Mouse (Mus musculus) midbrain, embryonic 10.5 days (tissue): ENCODE data around the gene Per1. TPM values are rescaled to one million over a fixed set of nuclear protein-coding genes. Genes with fewer than 3 reads are reported as not detected.

ENCODE experiments used
- DNase-seq: peaks from one replicate; pipeline ENCODE4 v3.0.0-alpha.2; 2017; ENCODE audit warnings: low spot score
- H3K27ac ChIP-seq: fragments of 300-500 bp; sonication (generic); replicated peaks from 2 replicates; pipeline ENCODE4 v1.5.1; 2016; ENCODE audit warnings: mild to moderate bottlenecking
- H3K27me3 ChIP-seq: fragments of 300-500 bp; sonication (generic); 2 replicates; pipeline ENCODE4 v1.6.1; 2016; ENCODE audit warnings: low read depth, mild to moderate bottlenecking; ENCODE audit not compliant: poor library complexity, severe bottlenecking
- H3K36me3 ChIP-seq: fragments of 300-500 bp; sonication (generic); 2 replicates; pipeline ENCODE4 v1.6.1; 2016; ENCODE audit warnings: mild to moderate bottlenecking, moderate library complexity
- H3K4me1 ChIP-seq: fragments of 300-500 bp; sonication (generic); 2 replicates; pipeline ENCODE4 v1.6.1; 2016
- H3K4me3 ChIP-seq: fragments of 300-500 bp; sonication (generic); 2 replicates; pipeline ENCODE4 v1.5.1; 2016; ENCODE audit warnings: mild to moderate bottlenecking, moderate library complexity
- H3K9me3 ChIP-seq: fragments of 300-500 bp; sonication (generic); replicated peaks from 2 replicates; pipeline ENCODE4 v1.6.1; 2016; ENCODE audit warnings: mild to moderate bottlenecking
- WGBS: fragments of 180-500 bp; shearing (Covaris S2); methylation state at CpG from one replicate; pipeline ENCODE4 v1.1.7; 2016; 5-methylcytosine and 5-hydroxymethylcytosine counted together
- polyA plus RNA-seq: library from polyadenylated mRNA; unstranded; fragments of >200 nt; fragmentation: Nextera tagmentation; extraction: Ambion mirVana; gene quantifications from 2 replicates; pipeline ENCODE4 v1.2.1, GENCODE M21; 2016

Per1 gene
- polyA plus RNA-seq, 1 experiment from 2014 or later, result 7.6 TPM

- peaks cover 52% of the 10 kb centered on the region for H3K4me1 ChIP-seq
- H3K4me3 ChIP-seq, result peak overlapping the region; percentile 65
- 92% methylated on average over 20 of the region's 20 CpGs for WGBS
- peaks cover 4% of the 10 kb centered on the region; the same call in 1 of the 2 replicates for H3K27me3 ChIP-seq
- no peak for DNase-seq
- peaks cover 52% of the 10 kb centered on the region for H3K36me3 ChIP-seq
- H3K27ac ChIP-seq, result peak overlapping the region; percentile 83; the same call in 1 of the 2 replicates
- H3K9me3 ChIP-seq, result no peaks in the 10 kb centered on the region
Observed at GRCm38 (mm10) chr11:69100639-69101360, 5.8 kb downstream of the Per1 start.

- no peaks in the 10 kb centered on the region for H3K27me3 ChIP-seq
- H3K9me3 ChIP-seq, result no peaks in the 10 kb centered on the region
- 90% methylated on average over 21 of the region's 21 CpGs for WGBS
Observed at GRCm38 (mm10) chr11:69101604-69102402, 6.8 kb downstream of the Per1 start.

GRCm38 (mm10) chr11:69102403-69102725, 7.3 kb downstream of the Per1 start:
- peaks cover 68% of the 10 kb centered on the region for H3K36me3 ChIP-seq
- WGBS, result 93% methylated on average over 7 of the region's 7 CpGs

More at GRCm38 (mm10) chr11:69101604-69102402, 6.8 kb downstream of the Per1 start:
- DNase-seq, result no peak
- no peak overlapping the region; the same call in 1 of the 2 replicates for H3K27ac ChIP-seq
- H3K4me1 ChIP-seq, result peaks cover 42% of the 10 kb centered on the region
- no peak overlapping the region; the same call in 1 of the 2 replicates for H3K4me3 ChIP-seq
- H3K36me3 ChIP-seq, result peaks cover 62% of the 10 kb centered on the region

GRCm38 (mm10) chr11:69103121-69103520, 8.1 kb downstream of the Per1 start:
- peaks cover 75% of the 10 kb centered on the region for H3K36me3 ChIP-seq

More at GRCm38 (mm10) chr11:69102403-69102725, 7.3 kb downstream of the Per1 start:
- Histone ChIP-seq H3K4me1 (peaks cover 36% of the 10 kb centered on the region), H3K9me3 (no peaks in the 10 kb centered on the region), H3K4me3 (no peak overlapping the region), H3K27me3 (no peaks in the 10 kb centered on the region), H3K27ac (no peak overlapping the region)
- no peak for DNase-seq

DNA sequence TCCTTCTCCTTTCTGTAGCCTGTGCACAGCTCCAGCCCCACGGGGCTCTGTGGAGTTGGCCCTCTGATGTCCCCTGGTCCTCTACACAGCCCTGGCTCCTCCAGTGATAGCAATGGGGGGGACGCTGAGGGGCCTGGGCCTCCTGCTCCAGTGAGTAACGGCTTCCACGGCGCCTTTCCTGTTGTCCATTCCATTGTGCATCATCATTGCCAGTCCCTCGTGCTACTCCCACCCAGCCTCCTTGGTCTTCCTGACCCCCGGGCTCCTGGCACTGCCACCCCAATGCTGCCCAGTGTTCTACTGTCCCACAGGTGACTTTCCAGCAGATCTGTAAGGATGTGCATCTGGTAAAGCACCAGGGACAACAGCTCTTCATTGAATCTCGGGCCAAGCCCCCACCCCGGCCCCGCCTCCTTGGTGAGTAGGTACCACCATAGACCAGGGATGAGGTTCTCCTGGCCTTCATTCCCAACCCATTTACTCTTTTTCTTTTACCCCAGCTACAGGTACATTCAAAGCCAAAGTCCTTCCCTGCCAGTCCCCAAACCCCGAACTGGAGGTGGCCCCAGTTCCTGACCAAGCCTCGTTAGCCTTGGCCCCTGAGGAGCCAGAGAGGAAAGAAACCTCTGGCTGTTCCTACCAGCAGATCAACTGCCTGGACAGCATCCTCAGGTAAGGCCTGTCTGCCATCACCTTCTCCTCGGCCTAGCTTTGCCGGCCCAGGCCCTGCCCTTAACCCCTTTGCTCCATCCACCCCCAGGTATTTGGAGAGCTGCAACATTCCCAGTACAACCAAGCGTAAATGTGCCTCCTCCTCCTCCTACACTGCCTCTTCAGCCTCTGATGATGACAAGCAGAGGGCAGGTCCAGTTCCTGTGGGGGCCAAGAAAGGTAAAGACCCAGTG, 8.8 kb downstream of the Per1 start:
- Histone ChIP-seq H3K27ac (no peak overlapping the region), H3K4me3 (0 out of 2 replicates have a peak overlapping the region, but pooled peaks have one; percentile 20), H3K36me3 (peaks cover 82% of the 10 kb centered on the region), H3K4me1 (peaks cover 22% of the 10 kb centered on the region), H3K27me3 (no peaks in the 10 kb centered on the region), H3K9me3 (no peaks in the 10 kb centered on the region)
- WGBS, result 90% methylated on average over 15 of the region's 15 CpGs
- DNase-seq, result no peak

More at GRCm38 (mm10) chr11:69103121-69103520, 8.1 kb downstream of the Per1 start:
- Histone ChIP-seq H3K4me3 (no peak overlapping the region), H3K27me3 (no peaks in the 10 kb centered on the region), H3K9me3 (no peaks in the 10 kb centered on the region), H3K27ac (no peak overlapping the region), H3K4me1 (peaks cover 28% of the 10 kb centered on the region)
- 95% methylated on average over 14 of the region's 14 CpGs for WGBS
- DNase-seq, result no peak

DNA sequence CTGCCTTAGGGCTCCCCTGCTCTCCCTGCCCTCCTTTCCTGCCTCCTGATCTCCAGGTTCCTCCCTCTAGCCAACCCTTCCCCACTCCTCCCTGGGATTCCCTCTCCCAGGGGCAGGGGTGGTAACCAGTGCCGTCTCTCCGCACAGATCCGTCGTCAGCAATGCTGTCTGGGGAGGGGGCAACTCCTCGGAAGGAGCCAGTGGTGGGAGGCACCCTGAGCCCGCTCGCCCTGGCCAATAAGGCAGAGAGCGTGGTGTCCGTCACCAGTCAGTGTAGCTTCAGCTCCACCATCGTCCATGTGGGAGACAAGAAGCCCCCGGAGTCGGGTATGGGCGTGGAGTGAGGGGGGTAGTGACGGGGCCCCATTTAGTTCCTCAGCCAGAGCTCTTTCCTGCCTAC, 9.5 kb downstream of the Per1 start:
- H3K4me3 ChIP-seq, result peak overlapping the region; percentile 20; the same call in 1 of the 2 replicates
- H3K4me1 ChIP-seq, result peaks cover 19% of the 10 kb centered on the region
- peaks cover 89% of the 10 kb centered on the region for H3K36me3 ChIP-seq
- H3K27ac ChIP-seq, result no peak overlapping the region; the same call in 1 of the 2 replicates
- 89% methylated on average over 14 of the region's 14 CpGs for WGBS
- no peaks in the 10 kb centered on the region for H3K27me3 ChIP-seq
- no peak for DNase-seq
- H3K9me3 ChIP-seq, result no peaks in the 10 kb centered on the region

- WGBS, result 91% methylated on average over 6 of the region's 6 CpGs
Observed at GRCm38 (mm10) chr11:69105227-69105626, 10.2 kb downstream of the Per1 start.

DNA sequence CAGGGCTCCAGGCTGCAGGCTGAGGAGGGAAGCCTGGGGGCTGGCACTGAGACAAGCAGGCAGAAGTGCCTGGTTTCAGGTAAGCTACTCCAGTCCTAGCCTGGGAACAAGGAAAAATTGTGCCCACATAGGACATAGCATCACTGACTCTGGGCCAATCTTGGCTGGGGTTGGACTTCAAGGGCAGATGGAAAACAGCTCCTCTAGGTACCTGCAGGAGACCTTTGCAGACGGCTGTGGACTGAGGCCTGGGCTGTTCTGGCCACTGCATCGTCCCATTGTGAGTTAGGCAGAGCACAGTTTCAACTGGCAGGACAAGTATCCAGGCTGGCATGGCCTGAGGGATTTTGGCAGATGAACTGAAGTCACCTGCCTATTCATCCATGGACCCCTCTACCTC, 10.8 kb downstream of the Per1 start:
- peaks cover 88% of the 10 kb centered on the region for H3K36me3 ChIP-seq
- no peaks in the 10 kb centered on the region for H3K9me3 ChIP-seq
- 81% methylated on average over 2 of the region's 2 CpGs for WGBS
- peaks cover 13% of the 10 kb centered on the region for H3K4me1 ChIP-seq
- no peak overlapping the region for H3K27ac ChIP-seq
- H3K27me3 ChIP-seq, result no peaks in the 10 kb centered on the region
- DNase-seq, result no peak
- peak overlapping the region; percentile 21 for H3K4me3 ChIP-seq

More at GRCm38 (mm10) chr11:69105227-69105626, 10.2 kb downstream of the Per1 start:
- Histone ChIP-seq H3K27ac (no peak overlapping the region), H3K4me1 (peaks cover 18% of the 10 kb centered on the region), H3K27me3 (no peaks in the 10 kb centered on the region), H3K9me3 (no peaks in the 10 kb centered on the region), H3K36me3 (peaks cover 90% of the 10 kb centered on the region), H3K4me3 (no peak overlapping the region)
- no peak for DNase-seq

DNA sequence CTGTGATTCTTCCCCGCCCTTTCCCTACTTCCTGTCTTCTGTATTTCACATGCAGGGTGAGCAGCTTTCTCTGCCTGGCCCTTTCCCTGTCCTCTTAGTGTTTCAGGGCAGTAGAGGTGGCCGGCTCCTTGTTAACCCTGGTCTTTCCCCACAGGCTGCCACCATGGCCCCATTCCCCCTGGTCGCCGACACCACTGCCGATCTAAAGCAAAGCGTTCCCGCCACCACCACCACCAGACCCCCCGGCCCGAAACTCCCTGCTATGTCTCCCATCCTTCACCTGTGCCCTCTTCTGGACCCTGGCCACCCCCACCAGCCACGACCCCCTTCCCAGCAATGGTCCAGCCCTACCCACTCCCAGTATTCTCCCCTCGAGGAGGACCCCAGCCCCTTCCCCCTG, 11.3 kb downstream of the Per1 start:
- H3K9me3 ChIP-seq, result no peaks in the 10 kb centered on the region
- peaks cover 83% of the 10 kb centered on the region for H3K36me3 ChIP-seq
- no peak overlapping the region for H3K27ac ChIP-seq
- H3K27me3 ChIP-seq, result no peaks in the 10 kb centered on the region
- H3K4me1 ChIP-seq, result peaks cover 13% of the 10 kb centered on the region
- no peak overlapping the region for H3K4me3 ChIP-seq
- no peak for DNase-seq
- 89% methylated on average over 11 of the region's 11 CpGs for WGBS

DNA sequence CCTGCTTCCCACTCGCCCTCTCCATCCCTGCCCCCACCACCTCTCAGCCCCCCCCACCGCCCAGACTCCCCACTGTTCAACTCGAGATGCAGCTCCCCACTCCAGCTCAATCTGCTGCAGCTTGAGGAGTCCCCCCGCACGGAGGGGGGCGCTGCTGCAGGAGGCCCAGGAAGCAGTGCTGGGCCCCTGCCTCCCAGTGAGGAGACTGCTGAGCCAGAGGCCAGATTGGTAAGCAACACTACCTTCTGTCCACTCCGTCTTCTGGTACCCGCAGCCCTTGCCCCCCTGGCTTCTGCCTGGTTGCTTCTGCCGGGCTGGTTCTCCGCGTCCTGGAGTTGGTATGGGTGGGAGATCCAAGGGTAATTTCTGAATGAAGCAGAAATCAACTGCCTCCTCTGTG, 11.8 kb downstream of the Per1 start:
- Histone ChIP-seq H3K27me3 (peaks cover 4% of the 10 kb centered on the region), H3K9me3 (no peaks in the 10 kb centered on the region), H3K4me3 (no peak overlapping the region), H3K27ac (no peak overlapping the region), H3K4me1 (peaks cover 18% of the 10 kb centered on the region), H3K36me3 (peaks cover 78% of the 10 kb centered on the region)
- DNase-seq, result no peak
- WGBS, result 86% methylated on average over 11 of the region's 11 CpGs

- 87% methylated on average over 11 of the region's 11 CpGs for WGBS
- no peak overlapping the region for H3K27ac ChIP-seq
- no peak for DNase-seq
- H3K27me3 ChIP-seq, result peaks cover 12% of the 10 kb centered on the region
- no peaks in the 10 kb centered on the region for H3K9me3 ChIP-seq
- H3K36me3 ChIP-seq, result peaks cover 70% of the 10 kb centered on the region
- H3K4me3 ChIP-seq, result no peak overlapping the region
- H3K4me1 ChIP-seq, result peaks cover 27% of the 10 kb centered on the region
Observed at GRCm38 (mm10) chr11:69107676-69108075, 12.7 kb downstream of the Per1 start.

DNA sequence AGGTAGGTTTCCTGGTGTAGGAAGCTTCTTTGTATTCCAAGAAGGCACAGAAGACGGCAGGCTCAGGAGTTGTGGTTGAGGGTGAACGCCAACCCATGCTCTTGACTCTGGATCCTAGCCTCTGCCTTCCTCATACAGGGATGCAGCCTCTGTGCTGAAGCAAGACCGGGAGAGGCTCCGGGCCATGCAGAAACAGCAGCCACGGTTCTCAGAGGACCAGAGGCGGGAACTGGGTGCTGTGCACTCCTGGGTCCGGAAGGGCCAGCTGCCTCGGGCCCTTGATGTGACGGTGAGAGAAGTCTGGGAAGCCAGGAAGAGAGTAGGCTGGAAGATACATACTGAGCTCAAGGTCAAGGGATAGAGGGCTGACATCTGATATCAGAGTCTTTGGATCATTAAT, 13.2 kb downstream of the Per1 start:
- H3K4me3 ChIP-seq, result no peak overlapping the region
- WGBS, result 88% methylated on average over 9 of the region's 9 CpGs
- no peaks in the 10 kb centered on the region for H3K9me3 ChIP-seq
- H3K36me3 ChIP-seq, result peaks cover 64% of the 10 kb centered on the region
- no peak for DNase-seq
- peaks cover 28% of the 10 kb centered on the region for H3K4me1 ChIP-seq
- H3K27ac ChIP-seq, result no peak overlapping the region
- H3K27me3 ChIP-seq, result peaks cover 18% of the 10 kb centered on the region
